Mouse (Mus musculus): ENCODE measurements around the gene Col6a6.

Col6a6 gene

DNA sequence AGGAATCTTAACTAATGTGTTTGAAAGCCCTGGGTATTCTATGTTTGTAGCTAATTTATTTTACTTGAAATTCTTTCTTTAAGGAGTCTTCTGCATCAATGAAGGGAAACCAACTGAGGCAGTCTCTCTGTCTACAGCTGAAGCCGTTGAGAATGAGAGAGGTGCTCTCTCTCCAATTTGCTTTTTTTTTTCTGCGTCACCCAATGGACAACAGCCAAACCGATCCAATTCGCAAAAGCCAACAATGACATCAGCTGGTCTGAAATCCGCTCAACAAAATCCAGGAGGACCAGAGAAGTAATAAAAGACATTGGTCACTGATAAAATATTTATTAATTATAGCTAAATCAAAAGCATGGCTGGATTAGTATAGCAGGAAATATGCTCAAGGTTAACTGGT, 26.5 kb downstream of the Col6a6 start:
- DNase-seq (ENCODE audit: low read depth, low spot score), result no peak

GRCm38 (mm10) chr9:105800286-105800685, 27.7 kb downstream of the Col6a6 start:
- no peak for DNase-seq (ENCODE audit: low read depth, low spot score)

DNA sequence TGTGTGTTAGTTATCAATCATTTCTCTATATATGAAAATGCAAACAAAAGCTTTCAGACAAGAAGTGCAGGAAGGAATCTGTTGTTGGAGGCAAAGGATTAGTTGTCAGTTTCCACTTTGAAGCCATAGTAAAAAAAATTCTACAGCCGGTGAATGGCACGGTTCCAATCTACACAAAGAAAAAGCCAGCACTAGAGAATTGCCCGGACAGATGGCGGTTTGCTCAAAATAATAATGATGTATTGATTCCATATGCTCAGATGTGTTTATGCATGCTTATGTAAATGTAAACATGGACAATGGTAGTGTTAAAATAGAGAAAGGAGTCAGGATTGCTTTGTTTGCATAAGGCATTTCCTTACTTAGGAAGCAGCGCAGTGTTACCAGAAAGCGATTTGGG, 31.8 kb downstream of the Col6a6 start:
- no peak for DNase-seq (ENCODE audit: low read depth, low spot score)

GRCm38 (mm10) chr9:105794965-105795364, 33.0 kb downstream of the Col6a6 start:
- DNase-seq (ENCODE audit: low read depth, low spot score), result no peak

GRCm38 (mm10) chr9:105791810-105792209, 36.1 kb downstream of the Col6a6 start:
- DNase-seq (ENCODE audit: low read depth, low spot score), result no peak

DNA sequence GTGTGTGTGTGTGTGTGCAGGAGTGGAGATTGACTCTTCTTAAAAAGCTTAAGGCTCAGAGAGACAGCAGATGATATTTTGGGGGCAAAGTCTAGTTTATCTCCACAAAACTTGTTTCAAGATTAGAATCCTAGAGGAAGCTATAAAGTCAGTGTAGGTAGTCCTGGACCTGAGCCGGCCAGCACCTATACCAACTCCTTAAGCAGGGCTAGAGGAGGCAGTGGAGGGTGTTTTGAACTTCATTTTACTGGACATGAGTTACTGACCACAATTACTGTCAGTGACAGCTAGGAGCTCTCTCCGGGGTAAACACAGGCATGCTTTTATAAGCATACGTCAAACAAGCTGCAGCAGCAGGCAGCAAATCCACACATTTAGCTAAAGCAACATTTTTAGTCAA, 39.8 kb downstream of the Col6a6 start:
- DNase-seq (ENCODE audit: low read depth, low spot score), result no peak

DNA sequence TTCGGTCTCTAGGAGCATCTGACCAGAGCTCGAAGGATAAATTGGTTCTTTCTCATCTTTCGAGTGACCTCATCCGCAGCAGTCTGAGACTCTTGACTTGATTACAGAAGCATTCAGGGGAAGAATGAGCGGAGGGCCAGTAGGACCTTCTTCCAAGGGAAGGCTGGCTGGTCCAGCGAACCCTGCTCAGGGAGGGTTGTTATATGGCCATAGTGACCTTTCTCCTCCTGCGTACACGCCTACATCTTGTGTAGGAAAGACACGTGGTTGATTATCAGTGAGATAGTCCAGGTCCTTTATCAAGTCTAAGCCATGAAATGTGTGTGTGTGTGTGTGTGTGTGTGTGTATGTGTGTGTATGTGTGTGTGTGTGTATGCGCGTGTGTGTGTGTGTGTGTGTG, 40.2 kb downstream of the Col6a6 start:
- no peak for DNase-seq (ENCODE audit: low read depth, low spot score)

- no peak for DNase-seq (ENCODE audit: low read depth, low spot score)
Observed at GRCm38 (mm10) chr9:105784026-105784425, 43.9 kb downstream of the Col6a6 start.

- no peak for DNase-seq (ENCODE audit: low read depth, low spot score)
Observed at GRCm38 (mm10) chr9:105780696-105781095, 47.3 kb downstream of the Col6a6 start.

GRCm38 (mm10) chr9:105778741-105779140, 49.2 kb downstream of the Col6a6 start:
- DNase-seq (ENCODE audit: low read depth, low spot score), result no peak

DNA sequence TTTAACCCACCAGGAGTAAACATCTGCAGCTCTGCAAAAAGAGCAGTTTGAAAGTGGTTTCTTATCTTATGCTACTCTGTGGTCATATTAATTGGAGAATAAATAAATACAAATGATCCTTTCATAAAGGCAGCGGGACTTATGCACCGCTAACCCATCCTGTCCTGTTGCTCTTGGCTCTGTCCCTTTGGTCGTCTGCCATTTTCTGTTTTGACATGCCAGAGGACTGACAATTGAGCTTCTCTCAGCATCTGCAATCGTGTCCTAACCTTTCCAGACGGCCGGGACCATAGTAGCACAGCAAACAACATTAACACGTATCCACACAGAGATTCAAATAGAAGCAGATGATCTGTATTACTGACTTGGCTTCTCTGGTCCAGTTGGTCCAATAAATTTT, 53.1 kb downstream of the Col6a6 start:
- no peak for DNase-seq (ENCODE audit: low read depth, low spot score)

DNA sequence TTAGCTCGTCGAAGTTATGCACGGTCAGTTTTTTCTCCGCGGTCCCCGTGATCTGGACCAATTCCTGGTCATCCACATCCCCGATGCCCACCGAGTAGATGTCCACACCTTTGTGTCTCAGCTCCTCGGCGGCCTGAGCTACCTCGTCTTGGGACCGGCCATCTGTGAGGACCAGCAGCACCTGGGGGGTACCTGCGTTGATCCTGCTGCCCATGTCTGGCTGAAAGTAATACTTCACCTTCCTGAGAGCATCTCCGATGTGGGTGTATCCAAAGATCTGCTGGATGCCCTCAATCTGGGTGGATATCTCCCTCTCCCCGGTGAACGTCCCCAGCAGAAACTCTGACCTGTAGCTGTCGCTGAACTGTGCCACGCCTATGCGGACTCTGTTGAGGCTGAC, 53.6 kb downstream of the Col6a6 start:
- no peak for DNase-seq (ENCODE audit: low read depth, low spot score)

GRCm38 (mm10) chr9:105771380-105771779, 56.6 kb downstream of the Col6a6 start:
- no peak for DNase-seq (ENCODE audit: low read depth, low spot score)

- DNase-seq (ENCODE audit: low read depth, low spot score), result no peak
Observed at GRCm38 (mm10) chr9:105770690-105771089, 57.3 kb downstream of the Col6a6 start.

- no peak for DNase-seq (ENCODE audit: low read depth, low spot score)
Observed at GRCm38 (mm10) chr9:105765891-105766290, 62.1 kb downstream of the Col6a6 start.

DNA sequence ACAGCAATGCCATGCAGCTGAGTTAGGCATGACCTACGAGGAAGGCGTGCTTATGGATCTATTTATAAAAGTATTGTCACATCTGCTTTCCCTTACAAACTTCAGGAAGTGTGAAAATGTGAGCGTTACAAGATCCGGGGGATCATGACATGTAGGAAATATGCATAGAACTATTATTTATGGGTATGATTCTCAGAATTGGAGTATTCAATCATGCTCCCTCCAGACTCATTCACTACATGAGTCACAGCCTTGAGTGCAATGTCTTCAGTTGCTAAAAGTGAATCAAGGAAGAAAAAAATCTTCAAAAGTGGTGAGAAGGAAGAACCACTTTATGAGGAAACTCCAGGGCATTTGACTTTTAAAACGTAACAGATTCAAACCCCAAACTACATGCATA, 63.3 kb downstream of the Col6a6 start:
- DNase-seq (ENCODE audit: low read depth, low spot score), result no peak

DNA sequence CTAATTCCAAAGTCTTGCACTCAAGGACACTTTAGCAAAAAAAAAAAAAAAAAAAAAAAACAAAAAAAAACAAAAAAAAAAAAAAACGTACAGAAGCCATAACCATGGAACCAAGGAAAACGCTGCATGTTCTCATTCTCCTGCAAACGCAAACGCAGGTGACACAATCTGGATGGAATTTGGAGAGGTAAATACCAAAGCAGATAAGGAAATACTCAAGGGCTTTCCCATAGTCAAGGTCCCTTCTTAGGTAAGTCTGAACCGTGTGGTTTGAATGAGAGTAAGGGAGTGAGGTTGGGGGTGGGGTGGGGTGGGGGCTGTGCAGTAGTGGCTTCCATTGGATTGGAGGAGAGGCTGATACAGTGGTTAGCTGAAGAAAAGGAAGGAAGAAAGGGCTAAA, 63.8 kb downstream of the Col6a6 start:
- no peak for DNase-seq (ENCODE audit: low read depth, low spot score)

DNA sequence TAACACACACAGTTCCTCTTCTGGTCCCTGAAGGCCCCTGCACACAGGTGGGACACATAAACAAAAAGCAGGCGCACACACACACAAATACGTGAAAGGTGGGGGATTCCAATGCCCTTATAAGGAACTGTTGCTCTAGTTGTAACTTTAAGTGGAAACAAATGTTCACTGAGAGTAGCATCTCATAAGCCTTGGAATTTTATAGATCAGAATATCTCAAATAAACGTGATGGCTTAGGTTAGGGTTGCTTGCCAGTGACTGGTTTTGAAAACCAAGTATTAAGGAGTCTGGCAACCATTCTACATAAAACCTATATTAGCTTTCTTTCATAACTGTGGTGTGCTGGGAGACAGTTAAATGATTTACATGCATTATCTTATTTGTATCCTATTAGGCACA, 64.3 kb downstream of the Col6a6 start:
- no peak for DNase-seq (ENCODE audit: low read depth, low spot score)

DNA sequence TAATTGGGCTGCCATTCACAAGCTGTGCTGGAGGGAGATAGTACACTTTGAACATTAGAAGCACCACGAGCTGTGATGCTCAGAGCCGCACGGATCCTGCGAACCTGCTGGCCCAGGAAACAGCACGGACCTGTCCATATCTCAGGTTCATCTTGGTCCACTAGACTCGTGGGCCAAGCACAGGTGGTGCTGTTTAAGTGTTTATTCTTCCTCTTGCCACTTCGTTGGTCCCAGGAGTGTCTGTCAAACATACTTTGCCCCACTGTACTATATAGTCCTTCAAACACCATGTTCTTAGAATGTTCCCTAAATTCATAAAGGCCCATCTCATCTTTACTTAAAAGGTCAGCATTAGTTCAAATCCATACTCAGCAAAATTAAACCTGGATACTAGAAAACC, 65.7 kb downstream of the Col6a6 start:
- no peak for DNase-seq (ENCODE audit: low read depth, low spot score)

- no peak for DNase-seq (ENCODE audit: low read depth, low spot score)
Observed at GRCm38 (mm10) chr9:105758861-105759260, 69.1 kb downstream of the Col6a6 start.

GRCm38 (mm10) chr9:105758173-105758765, 69.7 kb downstream of the Col6a6 start:
- DNase-seq (ENCODE audit: low read depth, low spot score), result no peak

GRCm38 (mm10) chr9:105754256-105754655, 73.7 kb downstream of the Col6a6 start:
- no peak for DNase-seq (ENCODE audit: low read depth, low spot score)

GRCm38 (mm10) chr9:105745861-105746260, 82.1 kb downstream of the Col6a6 start:
- no peak for DNase-seq (ENCODE audit: low read depth, low spot score)

DNA sequence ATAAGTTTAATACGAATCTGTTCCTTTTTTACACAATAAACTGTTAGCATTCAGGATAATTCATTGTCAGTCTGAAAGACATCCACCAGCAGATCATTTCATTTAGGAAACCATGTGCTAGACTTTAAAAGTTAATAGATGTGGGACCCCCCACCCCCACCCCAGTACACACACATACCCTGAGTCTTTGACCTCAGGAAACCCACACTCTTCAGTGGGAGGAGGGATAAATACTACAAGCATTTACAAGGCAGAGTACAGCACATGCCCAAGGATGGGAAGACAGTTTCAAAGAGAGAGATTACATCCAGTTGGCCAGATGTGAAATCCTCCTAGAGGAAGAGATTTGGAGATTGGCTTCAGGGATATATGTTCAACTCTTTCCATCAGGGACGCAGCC, 87.5 kb downstream of the Col6a6 start:
- DNase-seq (ENCODE audit: low read depth, low spot score), result no peak
